Mouse (Mus musculus) kidney, adult 2 months (tissue): Measurements from ENCODE around the gene Clptm1. TPM values are rescaled to one million over a fixed set of nuclear protein-coding genes. Genes with fewer than 3 reads are reported as not detected.

Experiments
- DNase-seq: peaks from one replicate; pipeline ENCODE4 v3.0.0; 2021
- H3K27ac ChIP-seq: fragments of 200-500 bp; 2 replicates; pipeline ENCODE4 v1.5.1; 2012; ENCODE audit warnings: low read depth, low read length, control low read depth, inconsistent platforms; ENCODE audit not compliant: insufficient read depth
- H3K27me3 ChIP-seq: fragments of 200-500 bp; replicated peaks from 2 replicates; pipeline ENCODE4 v1.6.1; 2012; ENCODE audit warnings: mild to moderate bottlenecking, moderate library complexity, low read length, inconsistent platforms; ENCODE audit not compliant: control insufficient read depth, insufficient read depth
- H3K36me3 ChIP-seq: fragments of 200-500 bp; 2 replicates; pipeline ENCODE4 v1.6.1; 2012; ENCODE audit warnings: mild to moderate bottlenecking, moderate library complexity, low read length, inconsistent platforms; ENCODE audit not compliant: control insufficient read depth, insufficient read depth
- H3K4me1 ChIP-seq: fragments of 200-500 bp; 2 replicates; pipeline ENCODE4 v1.6.1; 2011; ENCODE audit warnings: low read length; ENCODE audit not compliant: control insufficient read depth, insufficient read depth
- H3K4me3 ChIP-seq: fragments of 200-500 bp; 2 replicates; pipeline ENCODE4 v1.5.1; 2011; ENCODE audit warnings: mild to moderate bottlenecking, low read depth, low read length, control low read depth; ENCODE audit not compliant: insufficient read depth
- CTCF ChIP-seq: fragments of 200-500 bp; conservative IDR thresholded peaks from 2 replicates; pipeline ENCODE4 v1.5.1; 2011; ENCODE audit warnings: low read depth, mild to moderate bottlenecking, control low read depth, low read length, moderate library complexity, mixed read lengths; ENCODE audit not compliant: insufficient read depth, insufficient read length
- POLR2A ChIP-seq: fragments of 200-500 bp; IDR thresholded peaks from one replicate; pipeline ENCODE4 v1.6.1; 2011; ENCODE audit warnings: low read depth, low read length, control low read depth
- WGBS: fragments of 180-500 bp; shearing (Covaris S2); methylation state at CpG from one replicate; pipeline ENCODE4 v1.1.7; 2018; 5-methylcytosine and 5-hydroxymethylcytosine counted together
- polyA plus RNA-seq: library from polyadenylated mRNA; depleted of rRNA; stranded (reverse); fragments of >200 nt; gene quantifications from 2 replicates; pipeline ENCODE4 v1.2.3, GENCODE M21; 2012; rRNA removed

Gene Clptm1
- 144 and 182 TPM in 2 replicates for polyA plus RNA-seq

DNA sequence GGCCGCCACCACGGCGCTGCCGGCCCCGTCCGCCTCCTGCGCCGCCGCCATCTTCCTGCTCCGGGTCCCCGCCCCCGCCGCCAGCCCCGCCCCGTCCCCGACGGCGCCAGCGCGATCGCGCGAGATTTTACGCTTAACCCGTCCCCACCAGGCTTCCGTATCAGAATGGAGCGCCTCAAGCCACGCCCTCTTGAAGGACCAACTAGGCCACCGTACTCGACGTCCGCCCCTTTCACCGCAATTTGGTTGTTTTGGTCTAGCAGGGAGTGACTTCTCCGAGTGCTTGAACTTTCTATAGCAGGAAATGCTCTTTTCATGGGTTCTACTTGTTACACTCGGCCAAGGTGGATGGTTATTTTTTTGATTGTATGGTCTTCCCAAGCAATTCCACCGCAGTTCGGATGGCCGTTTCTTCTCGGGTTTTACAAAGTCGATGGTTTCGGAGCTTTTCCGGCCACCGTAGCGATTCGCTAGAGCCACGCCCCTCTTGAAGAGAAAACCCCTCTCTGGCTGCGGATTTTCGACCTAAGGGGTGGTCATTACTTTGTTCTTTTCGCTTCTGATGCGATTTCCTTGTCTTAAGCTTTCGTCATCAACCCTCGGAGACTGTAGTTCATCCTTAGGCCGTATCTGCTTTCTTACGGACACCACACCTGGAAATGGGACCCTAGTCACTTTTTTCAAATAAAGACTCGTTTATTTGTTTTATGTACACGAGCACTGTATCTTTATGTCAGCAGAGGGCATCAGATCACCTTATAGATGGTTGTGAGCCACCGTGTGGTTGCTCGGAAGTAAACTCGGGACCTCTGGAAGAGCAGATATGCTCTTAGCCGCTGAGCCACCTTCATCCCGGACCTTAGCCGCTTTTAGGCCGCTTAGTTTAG lies at the start of gene Clptm1:
Clptm1 (minus strand) TSS at position 79 of the 887 bp plus-strand sequence.
- DNase-seq: peak; percentile 99
- 1% methylated on average over 63 of the region's 63 CpGs for WGBS
- Histone ChIP-seq H3K4me1 (peaks cover 19% of the 10 kb centered on the region), H3K36me3 (no peaks in the 10 kb centered on the region), H3K27ac (peak within 1 kb of the TSS; percentile 92), H3K4me3 (peak within 1 kb of the TSS; percentile 97), H3K27me3 (no peaks in the 10 kb centered on the region)
- TF ChIP-seq POLR2A (peak; percentile 38), CTCF (0 out of 2 replicates have a peak, but pooled peaks have one; percentile 20)

DNA sequence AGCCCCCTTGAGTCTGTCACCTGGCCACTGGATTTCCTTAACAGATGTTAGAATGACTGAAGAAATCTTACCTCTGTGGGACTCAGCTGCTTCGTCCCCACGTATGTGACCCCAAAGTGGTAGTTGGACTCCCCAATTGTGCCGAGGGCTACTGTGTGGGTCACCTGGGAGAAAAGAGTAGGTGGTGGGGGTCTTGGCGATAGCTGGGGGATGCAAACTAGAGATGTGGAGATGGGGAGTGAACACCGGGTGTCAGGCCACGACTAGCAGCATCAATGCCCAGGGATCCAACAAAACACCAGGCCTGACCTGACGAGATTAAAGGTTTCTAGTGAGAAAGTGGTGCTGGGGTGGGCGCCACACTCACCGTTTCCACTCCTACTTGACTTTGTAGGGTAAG lies 48.8 kb upstream of the Clptm1 start:
- Histone ChIP-seq H3K27ac (no peak overlapping the region), H3K27me3 (no peaks in the 10 kb centered on the region), H3K4me3 (no peak overlapping the region), H3K4me1 (no peaks in the 10 kb centered on the region; the same call in 1 of the 2 replicates), H3K36me3 (no peaks in the 10 kb centered on the region; the same call in 1 of the 2 replicates)
- DNase-seq: no peak
- WGBS: 86% methylated on average over 9 of the region's 9 CpGs
- TF ChIP-seq POLR2A (no peak), CTCF (no peak)

DNA sequence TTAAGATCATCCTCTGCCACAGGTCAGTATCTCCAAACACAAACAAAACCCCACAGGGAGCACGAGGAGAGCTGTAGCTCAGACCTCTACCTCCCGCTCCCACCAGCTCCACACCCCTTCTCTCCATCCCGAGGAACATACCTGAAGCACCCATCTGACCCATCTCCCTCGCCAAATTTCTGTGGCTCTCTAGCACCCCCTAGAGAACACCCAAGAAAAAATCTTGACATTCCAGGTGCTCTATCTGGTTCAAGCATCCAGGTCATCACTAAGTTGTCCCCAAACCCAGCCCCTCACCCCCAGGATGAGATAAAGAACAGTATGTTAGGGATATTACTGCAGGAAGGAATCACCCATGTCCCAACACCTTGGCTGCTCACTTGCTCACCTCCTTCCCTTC lies 48.4 kb upstream of the Clptm1 start:
- DNase-seq: peak; percentile 38
- Histone ChIP-seq H3K4me1 (no peaks in the 10 kb centered on the region; the same call in 1 of the 2 replicates), H3K4me3 (no peak overlapping the region), H3K36me3 (no peaks in the 10 kb centered on the region; the same call in 1 of the 2 replicates), H3K27ac (no peak overlapping the region), H3K27me3 (no peaks in the 10 kb centered on the region)
- peak; percentile 51 for TF ChIP-seq CTCF
- TF ChIP-seq POLR2A: no peak
- 37% methylated on average over 4 of the region's 4 CpGs for WGBS

DNA sequence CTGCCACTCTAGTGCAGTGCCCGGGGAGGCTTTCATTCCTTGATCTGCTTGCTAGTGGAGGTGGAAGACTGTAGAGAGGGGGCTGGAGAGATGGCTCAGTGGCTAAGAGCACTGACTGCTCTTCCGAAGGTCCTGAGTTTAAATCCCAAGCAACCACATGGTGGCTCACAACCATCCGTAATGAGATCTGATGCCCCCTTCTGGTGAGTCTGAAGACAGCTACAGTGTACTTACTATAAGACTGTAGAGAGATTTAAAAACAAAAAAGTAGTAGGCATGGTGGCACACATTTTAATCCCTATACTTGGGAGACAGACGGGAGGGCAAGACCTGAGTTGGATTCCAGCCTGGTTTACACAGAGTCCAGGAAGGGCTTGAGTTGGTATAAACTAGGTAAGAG lies 47.6 kb upstream of the Clptm1 start:
- DNase-seq: peak; percentile 40
- TF ChIP-seq POLR2A (no peak), CTCF (0 out of 2 replicates have a peak, but pooled peaks have one; percentile 24)
- Histone ChIP-seq H3K36me3 (no peaks in the 10 kb centered on the region; the same call in 1 of the 2 replicates), H3K27ac (no peak overlapping the region), H3K27me3 (no peaks in the 10 kb centered on the region), H3K4me1 (no peaks in the 10 kb centered on the region; the same call in 1 of the 2 replicates), H3K4me3 (no peak overlapping the region)
- 52% methylated on average over 4 of the region's 4 CpGs for WGBS

- H3K4me1 ChIP-seq: no peaks in the 10 kb centered on the region; the same call in 1 of the 2 replicates
- no peak for TF ChIP-seq POLR2A
- TF ChIP-seq CTCF: no peak
- H3K27ac ChIP-seq: no peak overlapping the region
- no peak overlapping the region for H3K4me3 ChIP-seq
- no peak for DNase-seq
- H3K27me3 ChIP-seq: no peaks in the 10 kb centered on the region
- H3K36me3 ChIP-seq: no peaks in the 10 kb centered on the region; the same call in 1 of the 2 replicates
- 83% methylated on average over 10 of the region's 10 CpGs for WGBS
These were observed 45.8 kb upstream of the Clptm1 start for GRCm38 (mm10) chr7:19710650-19711049.

DNA sequence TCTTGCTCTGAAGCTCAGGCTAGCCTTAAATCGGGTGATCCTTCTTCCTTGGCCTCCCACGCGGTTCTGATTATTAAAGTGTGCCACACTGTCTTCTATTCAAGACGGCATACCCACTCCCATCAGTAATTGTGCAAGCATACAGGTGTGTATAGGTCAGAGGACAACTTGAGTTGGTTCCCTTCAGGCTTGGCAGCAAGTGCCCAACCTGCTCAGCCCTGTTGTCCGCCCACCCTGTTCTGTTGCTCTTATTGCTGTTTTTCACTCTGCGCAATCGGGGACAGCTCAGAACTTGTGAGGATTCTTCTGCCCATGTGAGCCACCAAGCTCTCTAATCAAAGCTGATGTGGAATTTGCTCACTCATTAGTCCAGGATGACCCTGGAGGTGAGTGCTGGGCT lies 40.4 kb upstream of the Clptm1 start:
- peaks cover 7% of the 10 kb centered on the region; the same call in 1 of the 2 replicates for H3K4me1 ChIP-seq
- no peaks in the 10 kb centered on the region for H3K36me3 ChIP-seq
- no peak for DNase-seq
- no peak overlapping the region for H3K27ac ChIP-seq
- H3K27me3 ChIP-seq: no peaks in the 10 kb centered on the region
- H3K4me3 ChIP-seq: no peak overlapping the region
- 92% methylated on average over 7 of the region's 7 CpGs for WGBS
- TF ChIP-seq POLR2A (no peak), CTCF (no peak)

DNA sequence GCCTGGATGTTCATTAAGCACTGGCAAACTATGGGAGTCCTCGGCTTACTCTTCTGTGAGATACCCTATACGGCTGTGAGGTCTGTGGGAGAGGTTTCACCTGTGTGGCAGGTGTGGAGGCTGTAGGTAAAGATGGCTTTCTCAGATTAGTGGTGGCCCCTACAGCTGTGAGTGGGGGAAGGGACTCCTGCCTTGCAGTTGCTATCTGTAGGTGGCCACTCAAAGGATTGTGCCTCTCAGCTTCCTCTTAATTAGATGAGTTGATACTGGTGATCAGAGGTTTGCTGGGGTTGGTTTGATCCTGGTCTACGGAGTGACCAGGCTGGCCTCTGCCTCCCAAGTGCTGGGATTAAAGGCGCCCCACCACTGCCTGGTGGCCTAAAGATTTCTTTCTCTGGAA lies 39.6 kb upstream of the Clptm1 start:
- no peaks in the 10 kb centered on the region for H3K27me3 ChIP-seq
- no peak overlapping the region for H3K27ac ChIP-seq
- 98% methylated on average over 4 of the region's 4 CpGs for WGBS
- H3K4me3 ChIP-seq: no peak overlapping the region
- DNase-seq: no peak
- TF ChIP-seq POLR2A (no peak), CTCF (no peak)
- peaks cover 9% of the 10 kb centered on the region for H3K4me1 ChIP-seq
- no peaks in the 10 kb centered on the region for H3K36me3 ChIP-seq
